ENCODE assay signal across 14 mouse cellular contexts in genomic region chr11:72770816-72771215, GRCm38 (mm10).
"Had no signal": no experiment of that assay in that cellular context is flagged by ENCODE, and none has a peak within 500 bp of the region (broad histone marks: within the 10 kb centered on the region; RNA-seq: fewer than 3 reads in every experiment).

No protein-coding gene starts in this region.

- H3K27ac ChIP-seq: liver, embryonic 12.5 days; liver, embryonic 14.5 days; midbrain, embryonic 10.5 days; midbrain, embryonic 12.5 days; neural tube, embryonic 12.5 days; stomach, embryonic 15.5 days; stomach, postnatal 0 days had no signal

- ATAC-seq: liver, embryonic 12.5 days; midbrain, embryonic 16.5 days had no signal

- H3K27me3 ChIP-seq: liver, embryonic 12.5 days; midbrain, embryonic 12.5 days; neural tube, embryonic 12.5 days; stomach, embryonic 15.5 days had no signal

- H3K4me2 ChIP-seq: liver, embryonic 12.5 days; midbrain, embryonic 12.5 days; neural tube, embryonic 12.5 days; stomach, embryonic 15.5 days had no signal

- H3K4me1 ChIP-seq: liver, embryonic 12.5 days; midbrain, embryonic 12.5 days; neural tube, embryonic 12.5 days; stomach, embryonic 15.5 days had no signal

- H3K9ac ChIP-seq: liver, embryonic 12.5 days; liver, embryonic 14.5 days; midbrain, embryonic 12.5 days; neural tube, embryonic 12.5 days; stomach, embryonic 15.5 days had no signal

- H3K9me3 ChIP-seq: liver, embryonic 12.5 days; midbrain, embryonic 10.5 days; midbrain, embryonic 12.5 days; neural tube, embryonic 12.5 days; stomach, embryonic 15.5 days had no signal

- H3K4me3 ChIP-seq: liver, embryonic 12.5 days; midbrain, embryonic 10.5 days; midbrain, embryonic 12.5 days; neural tube, embryonic 12.5 days; stomach, embryonic 15.5 days had no signal

- DNase-seq: lung, adult 2 months; midbrain, embryonic 14.5 days; right cerebral cortex, postnatal 14 days; thymus, adult 2 months; thymus, postnatal 25 days; thymus, postnatal 4 days had no signal
